ENCODE assay signal across 21 mouse cellular contexts in the genomic region with DNA sequence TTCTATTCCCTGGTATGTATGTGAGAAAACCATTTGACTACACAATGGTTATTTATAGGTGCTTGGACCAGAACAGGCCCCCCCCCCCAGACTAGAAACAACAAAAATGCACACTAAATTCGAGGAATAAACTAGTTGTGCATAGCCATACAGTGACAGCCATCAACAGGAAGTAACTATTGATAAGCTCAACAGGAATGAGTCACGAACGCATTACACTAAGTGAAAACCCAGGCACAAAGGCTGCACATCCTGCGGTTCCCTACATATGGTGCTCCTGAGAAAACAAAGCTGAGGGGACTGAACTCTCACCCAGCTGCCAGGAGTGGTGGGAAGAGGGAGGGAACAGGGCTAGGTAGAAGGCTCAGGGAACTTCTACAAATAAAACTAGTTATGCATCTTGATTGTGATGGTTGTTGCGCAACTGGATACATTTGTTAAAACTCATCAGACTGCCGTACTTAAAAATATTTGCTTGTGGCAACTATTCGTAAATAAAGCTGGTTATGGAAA. TPM values are rescaled to one million over a fixed set of nuclear protein-coding genes. Genes with fewer than 3 reads are reported as not detected.
A peak's percentile ranks its signal among the peaks of the same experiment; 100 is the strongest.
DNase-seq lines count a peak whose midpoint lies in the region; ATAC-seq and TF ChIP-seq lines count a peak whose summit lies in the region.
"Had no signal": no experiment of that assay in that cellular context is flagged by ENCODE, and none has a peak within 500 bp of the region (broad histone marks: within the 10 kb centered on the region; RNA-seq: fewer than 3 reads in every experiment).

No protein-coding gene starts in this region.

- TF ChIP-seq CTCF in heart, adult 2 months (IDR thresholded peaks at IDR 0.05): no peak

- DNase-seq in heart, adult 2 months: peak in 1 of 2 experiments; percentile 17
- peak; percentile 16 for DNase-seq in heart, postnatal 4 days
- DNase-seq in heart, adult 18-20 months: no peak
- peak; percentile 21 for DNase-seq in 416B (ENCODE audit: low read depth)
- peak; percentile 7 for DNase-seq in MN1 (ENCODE audit: low spot score)
- DNase-seq in adrenal gland, postnatal 4 days (ENCODE audit: low spot score in 2 of 2): no peak
- DNase-seq: adrenal gland, postnatal 10 days; cerebellum, adult 11-12 months; cerebellum, adult 9-10 months; cerebellum, postnatal 36 days; gastrocnemius, adult 2 months; gastrocnemius, postnatal 25 days; kidney, adult 2 months had no signal

- H3K79me2 ChIP-seq in heart, adult 2 months (replicated peaks; ENCODE audit: control insufficient read depth, insufficient read depth, low read length): peaks cover 5% of the 10 kb centered on the region

- peaks cover 26% of the 10 kb centered on the region for H3K4me1 ChIP-seq in heart, adult 2 months (ENCODE audit: control insufficient read depth, insufficient read depth, low read length)
- H3K4me1 ChIP-seq in heart, embryonic 11.5 days (ENCODE audit: control insufficient read depth, insufficient read depth, low read length): peaks cover 30% of the 10 kb centered on the region

- H3K9ac ChIP-seq in heart, adult 2 months (ENCODE audit: low read depth, low read length): no peak overlapping the region
- no peak overlapping the region for H3K9ac ChIP-seq in heart, embryonic 11.5 days (ENCODE audit: low read depth, low read length)
- H3K9ac ChIP-seq: embryonic facial prominence, embryonic 15.5 days; kidney, embryonic 15.5 days had no signal

- no peak for ATAC-seq in heart, embryonic 11.5 days (replicated peaks; ENCODE audit: insufficient number of reproducible peaks, low FRiP score, low TSS enrichment)
- ATAC-seq: forebrain, embryonic 14.5 days; hindbrain, embryonic 16.5 days had no signal

- no peak for TF ChIP-seq POLR2A in heart, adult 2 months (IDR thresholded peaks at IDR 0.05; ENCODE audit: insufficient read depth, low read depth, low read length)

- intact Hi-C loops in heart, adult 2 months (cut with DNase I): loop anchor here (5.0 kb wide), 1 partner anchor 57 kb away; no protein-coding TSS in a partner anchor

- H3K9me3 ChIP-seq in heart, embryonic 11.5 days (replicated peaks; ENCODE audit: control insufficient read depth, low read length): no peaks in the 10 kb centered on the region
- H3K9me3 ChIP-seq: embryonic facial prominence, embryonic 15.5 days; forebrain, embryonic 10.5 days; hindbrain, embryonic 10.5 days; kidney, embryonic 15.5 days had no signal

- H3K4me3 ChIP-seq in heart, adult 2 months: no peak overlapping the region
- H3K4me3 ChIP-seq in heart, embryonic 11.5 days (ENCODE audit: low read depth, low read length): no peak overlapping the region
- H3K4me3 ChIP-seq: embryonic facial prominence, embryonic 15.5 days; erythroblast, embryonic 14.5 days; forebrain, embryonic 10.5 days; gastrocnemius, adult 2 months; hindbrain, embryonic 10.5 days; kidney, embryonic 15.5 days had no signal

- H3K36me3 ChIP-seq in heart, adult 2 months (ENCODE audit: control insufficient read depth, insufficient read depth, low read length): peaks cover 15% of the 10 kb centered on the region
- no peaks in the 10 kb centered on the region for H3K36me3 ChIP-seq in heart, embryonic 11.5 days (ENCODE audit: control insufficient read depth, insufficient read depth, low read length)
- H3K36me3 ChIP-seq: embryonic facial prominence, embryonic 15.5 days; forebrain, embryonic 10.5 days; hindbrain, embryonic 10.5 days; kidney, embryonic 15.5 days had no signal

- 42% methylated on average over 7 of the region's 7 CpGs for WGBS in heart, adult 2 months
- 60% methylated on average over 7 of the region's 7 CpGs for WGBS in heart, embryonic 11.5 days (ENCODE audit: insufficient replicate concordance)

- 0 out of 2 replicates have a peak, but pooled peaks have one; percentile 31 for TF ChIP-seq EP300 in heart, adult 2 months (IDR thresholded peaks at IDR 0.05; ENCODE audit: insufficient read depth, low read depth, low read length)

- H3K27me3 ChIP-seq in heart, adult 2 months (ENCODE audit: control insufficient read depth, insufficient read depth, low read length): no peaks in the 10 kb centered on the region
- no peaks in the 10 kb centered on the region for H3K27me3 ChIP-seq in heart, embryonic 11.5 days (ENCODE audit: control insufficient read depth, insufficient read depth, low read length)

- H3K27ac ChIP-seq in heart, adult 2 months: peak overlapping the region; percentile 59
- no peak overlapping the region for H3K27ac ChIP-seq in heart, embryonic 11.5 days (ENCODE audit: low read depth, low read length)
- H3K27ac ChIP-seq: embryonic facial prominence, embryonic 15.5 days; forebrain, embryonic 10.5 days; hindbrain, embryonic 10.5 days; kidney, embryonic 15.5 days had no signal

- no peak overlapping the region for H3K4me2 ChIP-seq in heart, embryonic 11.5 days
- H3K4me2 ChIP-seq: embryonic facial prominence, embryonic 15.5 days; kidney, embryonic 15.5 days had no signal

RNA-seq across cellular contexts. Expression of gene Tdrd7, which starts 5.0 kb away (rescaled TPM):
- total RNA-seq in heart, adult 2 months (2021): 10 to 100 TPM; 11.2 to 12.6 TPM
- 6.2 and 11.4 TPM in 2 replicates for polyA plus RNA-seq in heart, adult 2 months (2012; rRNA removed)
- polyA plus RNA-seq in heart, embryonic 11.5 days (2014; fragmentation: Nextera tagmentation; extraction: Ambion mirVana): 19.1 and 19.2 TPM in 2 replicates
- 10 to 100 TPM; 16.9 to 19.4 TPM for total RNA-seq in heart, postnatal 4 days (2021)
- total RNA-seq in heart, adult 18-20 months (2021): 10 to 100 TPM; 11.0 to 12.3 TPM
- 10 to 100 TPM; 20.9 to 22.5 TPM for total RNA-seq in adrenal gland, postnatal 4 days (2021)
- polyA plus RNA-seq: erythroblast, embryonic 14.5 days had no signal

Comparison
In these comparisons a context has a peak if more than half of its experiments do, and no peak if none do; other contexts are left out.
1. DNase-seq: peak in heart, postnatal 4 days (single experiment), 416B (single experiment) and MN1 (single experiment); none in heart, adult 18-20 months (0 of 2) and adrenal gland, postnatal 4 days (0 of 2).